Mouse (Mus musculus) bone marrow, adult 2 months (tissue): ENCODE results near the gene Cars2. TPM values are rescaled to one million over a fixed set of nuclear protein-coding genes. Genes with fewer than 3 reads are reported as not detected.
"Not testable (repeated sequence)": the region's sequence is repeated elsewhere in the genome, so short reads cannot be mapped to it uniquely, and the experiment has no call there.

Experiments used
- H3K27ac ChIP-seq: fragments of 200-500 bp; 2 replicates; pipeline ENCODE4 v1.5.1; 2012; ENCODE audit warnings: low read depth, mild to moderate bottlenecking, control low read depth, inconsistent platforms, low read length; ENCODE audit not compliant: control insufficient read depth, poor library complexity, insufficient read depth
- H3K4me1 ChIP-seq: fragments of 200-500 bp; 2 replicates; pipeline ENCODE4 v1.6.1; 2011; ENCODE audit warnings: low read length; ENCODE audit not compliant: control insufficient read depth, insufficient read depth
- H3K4me3 ChIP-seq: fragments of 200-500 bp; replicated peaks from 2 replicates; pipeline ENCODE3; 2011; ENCODE audit warnings: mild to moderate bottlenecking, low read depth, low read length, control low read depth; ENCODE audit not compliant: control insufficient read depth
- CTCF ChIP-seq: fragments of 200-500 bp; IDR thresholded peaks from 2 replicates; pipeline ENCODE4 v1.5.1; 2011; ENCODE audit warnings: low read length, control low read depth; ENCODE audit not compliant: control insufficient read depth, insufficient read depth
- POLR2A ChIP-seq: fragments of 200-500 bp; IDR thresholded peaks from 2 replicates; pipeline ENCODE4 v1.6.1; 2011; ENCODE audit warnings: low read depth, mild to moderate bottlenecking, control low read depth, low read length, borderline replicate concordance; ENCODE audit not compliant: control insufficient read depth
- WGBS: fragments of 180-500 bp; shearing (Covaris S2); methylation state at CpG from one replicate; pipeline ENCODE4 v1.1.7; 2018; 5-methylcytosine and 5-hydroxymethylcytosine counted together
- polyA plus RNA-seq: library from polyadenylated mRNA; stranded (reverse); fragments of >200 nt; gene quantifications from 2 replicates; pipeline ENCODE4 v1.2.4, GENCODE M21; 2011; ENCODE audit warnings: low replicate concordance; ENCODE audit not compliant: missing spikeins, insufficient read depth, insufficient read length

Gene Cars2
- polyA plus RNA-seq, 1 experiment: 32.7 TPM

- TF ChIP-seq POLR2A (no peak), CTCF (no peak)
- H3K4me1 ChIP-seq: peaks cover 5% of the 10 kb centered on the region
- peak overlapping the region; percentile 25; the same call in 1 of the 2 replicates for H3K27ac ChIP-seq
- no peak overlapping the region for H3K4me3 ChIP-seq
- 18% methylated on average over 9 of the region's 9 CpGs for WGBS
These were observed 24.5 kb upstream of the Cars2 start for GRCm38 (mm10) chr8:11574911-11575603.

- H3K27ac ChIP-seq: no peak overlapping the region
- no peak overlapping the region for H3K4me3 ChIP-seq
- no peak for TF ChIP-seq CTCF
- no peak for TF ChIP-seq POLR2A
- peaks cover 5% of the 10 kb centered on the region for H3K4me1 ChIP-seq
- 75% methylated on average over 6 of the region's 6 CpGs for WGBS
These were observed 21.8 kb upstream of the Cars2 start for GRCm38 (mm10) chr8:11572428-11572827.

GRCm38 (mm10) chr8:11571950-11572349 is 21.4 kb upstream of the Cars2 start:
- H3K4me1 ChIP-seq: peaks cover 5% of the 10 kb centered on the region
- 89% methylated on average over 10 of the region's 10 CpGs for WGBS
- H3K4me3 ChIP-seq: no peak overlapping the region
- no peak overlapping the region for H3K27ac ChIP-seq
- no peak for TF ChIP-seq CTCF

GRCm38 (mm10) chr8:11570742-11571141 is 20.2 kb upstream of the Cars2 start:
- TF ChIP-seq CTCF (no peak), POLR2A (no peak)
- Histone ChIP-seq H3K4me1 (peaks cover 5% of the 10 kb centered on the region), H3K4me3 (no peak overlapping the region), H3K27ac (no peak overlapping the region)
- WGBS: 88% methylated on average over 4 of the region's 4 CpGs

GRCm38 (mm10) chr8:11569260-11570097 is 18.9 kb upstream of the Cars2 start:
- TF ChIP-seq CTCF (no peak), POLR2A (no peak)
- Histone ChIP-seq H3K27ac (no peak overlapping the region), H3K4me1 (no peaks in the 10 kb centered on the region), H3K4me3 (no peak overlapping the region)
- 74% methylated on average over 22 of the region's 22 CpGs for WGBS

- 68% methylated on average over 2 of the region's 2 CpGs for WGBS
- not testable (repeated sequence) for H3K4me3 ChIP-seq
These were observed 17.6 kb upstream of the Cars2 start for GRCm38 (mm10) chr8:11568193-11568592.

GRCm38 (mm10) chr8:11564721-11565120 is 14.1 kb upstream of the Cars2 start:
- Histone ChIP-seq H3K4me1 (no peaks in the 10 kb centered on the region), H3K27ac (no peak overlapping the region), H3K4me3 (no peak overlapping the region)
- no peak for TF ChIP-seq POLR2A
- no peak for TF ChIP-seq CTCF
- 70% methylated on average over 7 of the region's 7 CpGs for WGBS

More at GRCm38 (mm10) chr8:11568193-11568592, 17.6 kb upstream of the Cars2 start:
- not testable (repeated sequence) for H3K4me1 ChIP-seq, H3K27ac ChIP-seq

- no peaks in the 10 kb centered on the region for H3K4me1 ChIP-seq
- 45% methylated on average over 5 of the region's 5 CpGs for WGBS
- TF ChIP-seq POLR2A (no peak), CTCF (no peak)
- no peak overlapping the region for H3K4me3 ChIP-seq
- H3K27ac ChIP-seq: no peak overlapping the region
These were observed 13.7 kb upstream of the Cars2 start for GRCm38 (mm10) chr8:11564236-11564635.
